Mouse (Mus musculus) lung, adult 2 months (tissue): ENCODE results near the gene Ptgs2.

Experiments used
- CTCF ChIP-seq: fragments of 200-500 bp; IDR thresholded peaks from 2 replicates; pipeline ENCODE4 v1.5.1; 2011; ENCODE audit warnings: mild to moderate bottlenecking, low read length, control low read depth; ENCODE audit not compliant: insufficient read depth
- POLR2A ChIP-seq: fragments of 200-500 bp; IDR thresholded peaks from 2 replicates; pipeline ENCODE4 v1.6.1; 2011; ENCODE audit warnings: low read depth, mild to moderate bottlenecking, control low read depth, low read length, borderline replicate concordance; ENCODE audit errors: extremely low read depth

DNA sequence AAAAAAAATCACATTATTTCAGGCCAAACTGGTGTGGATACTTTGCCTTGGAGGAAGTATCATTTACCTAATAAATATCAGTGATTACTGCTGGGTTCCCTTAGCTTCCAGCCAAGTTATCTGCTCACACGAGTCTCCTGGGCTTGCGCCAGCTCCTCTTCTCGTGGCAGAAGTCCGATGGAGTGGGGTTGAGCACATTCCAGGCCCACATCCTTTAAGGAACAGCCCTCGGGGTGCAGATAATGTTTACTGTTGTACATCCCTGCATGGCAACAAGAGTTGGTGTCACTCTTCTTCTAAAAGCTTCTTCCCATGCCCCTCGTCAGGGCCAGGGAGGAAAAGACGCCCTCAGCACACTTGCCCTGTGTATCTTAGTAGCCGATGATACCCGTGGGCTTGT is 39.9 kb downstream of the Ptgs2 start:
- TF ChIP-seq CTCF (no peak), POLR2A (no peak)
